Mouse (Mus musculus): ENCODE data around the gene Olfr763. TPM values are rescaled to one million over a fixed set of nuclear protein-coding genes. Genes with fewer than 3 reads are reported as not detected.

Gene Olfr763
- polyA plus RNA-seq (2014; fragmentation: Nextera tagmentation; extraction: Ambion mirVana): not detected in 2 replicates

DNA sequence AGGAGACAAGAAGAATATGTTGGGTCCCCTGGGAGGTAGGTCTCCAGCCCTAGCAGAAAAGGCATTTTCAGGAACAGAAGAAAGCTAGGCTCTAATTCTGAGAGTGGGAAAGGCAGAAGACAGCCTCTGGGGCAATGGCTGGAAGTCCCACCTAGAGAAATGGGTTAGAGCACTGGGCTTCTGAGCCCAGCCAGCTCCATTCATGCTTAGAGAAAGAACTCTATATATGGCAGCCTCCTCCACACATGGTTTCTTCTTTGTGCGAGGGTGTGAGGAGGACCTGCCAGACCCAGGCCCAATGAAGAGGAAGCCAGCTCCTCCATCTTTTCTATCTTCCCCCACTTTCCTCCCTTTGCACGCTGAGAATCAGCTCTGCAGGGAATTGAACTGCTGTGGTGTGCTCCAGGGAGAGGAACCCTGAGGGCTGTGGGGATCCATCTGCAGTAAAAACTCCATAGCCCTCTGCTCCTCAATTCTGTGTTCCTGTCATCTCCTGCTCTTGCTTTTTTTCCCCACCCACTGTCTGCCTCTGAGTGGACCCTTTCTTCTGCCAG lies at the start of gene Olfr763:
TSS of gene Olfr763 (plus strand) at position 504 of the 554 bp plus-strand sequence.
- Histone ChIP-seq H3K27ac (ENCODE audit: low read depth) (no peak within 1 kb of the TSS), H3K27me3 (ENCODE audit: insufficient read depth, low read length) (no peaks in the 10 kb centered on the region), H3K36me3 (ENCODE audit: insufficient read depth) (no peaks in the 10 kb centered on the region), H3K4me3 (ENCODE audit: low read depth, low read length) (no peak within 1 kb of the TSS), H3K4me2 (no peak within 1 kb of the TSS), H3K9me3 (ENCODE audit: low read depth, low read length) (no peaks in the 10 kb centered on the region), H3K4me1 (ENCODE audit: insufficient read depth) (no peaks in the 10 kb centered on the region), H3K9ac (no peak within 1 kb of the TSS)
- DNase-seq: no peak
- ATAC-seq (ENCODE audit: insufficient read depth): no peak
- WGBS: 60% methylated on average over 2 of the region's 2 CpGs
- TF ChIP-seq CTCF (IDR thresholded peaks at IDR 0.05; ENCODE audit: low read depth): no peak

DNA sequence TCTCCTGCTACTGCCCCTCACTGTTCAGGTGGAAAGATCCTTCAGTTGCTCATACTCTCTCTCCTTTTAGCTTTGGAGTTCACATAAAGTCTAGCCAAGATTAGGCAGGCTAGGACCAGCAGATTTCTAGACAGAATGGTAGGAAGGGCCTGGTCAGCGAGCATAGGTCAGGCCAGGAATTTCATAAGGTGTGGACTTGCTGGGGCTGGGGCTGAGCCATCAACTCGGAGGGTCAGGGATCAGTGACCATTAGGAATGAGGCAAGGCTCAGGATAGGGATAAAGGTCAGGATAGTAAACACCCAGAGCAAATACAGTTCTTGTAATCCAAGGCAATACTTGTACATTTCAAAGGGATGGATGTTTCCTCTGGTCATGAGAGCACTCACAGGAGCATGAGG lies 45.6 kb upstream of the Olfr763 start:
- Histone ChIP-seq H3K9me3 (ENCODE audit: low read depth, low read length) (no peaks in the 10 kb centered on the region), H3K27ac (ENCODE audit: low read depth) (no peak overlapping the region), H3K36me3 (ENCODE audit: insufficient read depth) (no peaks in the 10 kb centered on the region), H3K27me3 (ENCODE audit: insufficient read depth, low read length) (no peaks in the 10 kb centered on the region), H3K4me2 (no peak overlapping the region), H3K9ac (no peak overlapping the region), H3K4me1 (ENCODE audit: insufficient read depth) (no peaks in the 10 kb centered on the region), H3K4me3 (ENCODE audit: low read depth, low read length) (no peak overlapping the region)
- DNase-seq (no peak), ATAC-seq (ENCODE audit: insufficient read depth) (no peak)
- TF ChIP-seq CTCF (IDR thresholded peaks at IDR 0.05; ENCODE audit: low read depth): no peak
- WGBS: 52% methylated on average over 2 of the region's 2 CpGs

DNA sequence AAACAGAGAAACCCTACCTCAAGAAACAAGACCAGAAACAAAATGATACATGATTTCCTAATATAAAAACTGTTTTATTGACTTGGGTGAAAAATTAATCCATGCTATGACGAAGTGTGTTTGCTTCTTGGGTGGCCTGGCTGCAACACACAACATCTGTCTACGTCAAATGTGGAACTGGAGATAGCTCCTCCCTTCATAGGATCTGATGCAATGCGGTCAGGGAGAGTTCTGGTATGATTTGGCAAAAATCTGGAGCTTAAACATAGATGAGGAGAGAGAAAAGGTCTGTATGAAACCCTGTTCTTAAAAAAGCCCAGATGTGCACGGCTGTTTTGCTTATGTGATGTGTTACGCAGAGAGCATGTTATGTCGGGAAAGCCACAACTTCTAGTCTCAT lies 44.7 kb upstream of the Olfr763 start:
- Histone ChIP-seq H3K9me3 (ENCODE audit: low read depth, low read length) (no peaks in the 10 kb centered on the region), H3K4me2 (no peak overlapping the region), H3K4me3 (ENCODE audit: low read depth, low read length) (no peak overlapping the region), H3K36me3 (ENCODE audit: insufficient read depth) (no peaks in the 10 kb centered on the region), H3K9ac (no peak overlapping the region), H3K27me3 (ENCODE audit: insufficient read depth, low read length) (no peaks in the 10 kb centered on the region), H3K4me1 (ENCODE audit: insufficient read depth) (no peaks in the 10 kb centered on the region), H3K27ac (ENCODE audit: low read depth) (peak overlapping the region; percentile 33; the same call in 1 of the 2 replicates)
- 58% methylated on average over 6 of the region's 6 CpGs for WGBS
- ATAC-seq (ENCODE audit: insufficient read depth) (no peak), DNase-seq (peak; percentile 44)
- no peak for TF ChIP-seq CTCF (IDR thresholded peaks at IDR 0.05; ENCODE audit: low read depth)

DNA sequence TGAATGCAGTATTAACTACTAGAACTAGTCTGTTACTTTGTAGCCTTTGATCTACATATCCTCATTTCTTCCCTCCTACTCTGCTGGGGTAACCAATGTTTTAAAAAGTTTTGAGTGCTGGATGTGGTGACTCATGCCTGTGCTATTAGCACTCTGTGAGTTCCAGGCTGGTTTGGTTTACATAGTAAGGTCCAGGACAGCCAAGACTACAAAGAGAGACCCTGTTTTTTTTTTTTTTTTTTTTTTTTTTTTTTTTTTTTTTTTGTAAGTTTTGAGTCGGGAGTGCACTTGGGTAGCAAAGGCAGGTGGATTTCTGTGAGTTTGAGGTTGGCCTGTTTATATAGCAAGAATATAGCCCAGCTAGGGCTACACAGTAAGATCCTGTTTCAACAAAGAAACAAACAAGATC lies 42.2 kb upstream of the Olfr763 start:
- Histone ChIP-seq H3K27ac (ENCODE audit: low read depth) (peak overlapping the region; percentile 79; the same call in 1 of the 2 replicates), H3K4me1 (ENCODE audit: insufficient read depth) (no peaks in the 10 kb centered on the region), H3K4me2 (no peak overlapping the region), H3K9ac (no peak overlapping the region), H3K36me3 (ENCODE audit: insufficient read depth) (no peaks in the 10 kb centered on the region), H3K4me3 (ENCODE audit: low read depth, low read length) (no peak overlapping the region), H3K9me3 (ENCODE audit: low read depth, low read length) (no peaks in the 10 kb centered on the region), H3K27me3 (ENCODE audit: insufficient read depth, low read length) (no peaks in the 10 kb centered on the region)
- whole genome bisulfite sequencing: 13% methylated on average over 1 of the region's 1 CpGs
- peak; percentile 59 for DNase-seq
- TF ChIP-seq CTCF (IDR thresholded peaks at IDR 0.05; ENCODE audit: low read depth): no peak
- peak; percentile 93 for ATAC-seq (ENCODE audit: insufficient read depth)

DNA sequence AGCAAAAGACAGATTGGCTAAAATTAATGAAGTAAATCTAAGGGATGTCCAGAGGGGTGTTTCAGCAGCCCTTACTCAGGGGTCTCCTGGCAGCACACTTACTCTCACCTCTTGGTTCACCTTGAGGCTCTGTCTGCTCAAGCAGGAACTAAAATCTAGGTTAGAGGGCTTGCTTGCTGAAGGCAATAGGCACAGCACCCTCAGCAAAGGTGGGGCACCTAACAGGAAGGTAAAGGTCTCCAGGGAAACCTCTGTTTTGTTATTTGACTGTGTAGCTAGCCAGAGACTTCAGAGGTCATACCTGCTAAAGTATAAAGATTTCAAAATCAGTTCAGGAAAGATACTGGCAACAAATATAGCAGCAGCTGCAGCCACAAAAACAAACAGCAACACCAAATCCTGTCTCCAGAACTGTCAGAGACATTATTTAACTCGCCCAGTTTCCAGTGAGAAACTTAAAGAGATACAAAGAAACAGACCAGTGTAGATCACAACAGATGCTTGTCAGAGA lies 39.8 kb upstream of the Olfr763 start:
- H3K4me1 ChIP-seq (ENCODE audit: insufficient read depth): no peaks in the 10 kb centered on the region
- ATAC-seq (ENCODE audit: insufficient read depth): no peak
- no peak overlapping the region for H3K4me3 ChIP-seq (ENCODE audit: low read depth, low read length)
- H3K36me3 ChIP-seq (ENCODE audit: insufficient read depth): no peaks in the 10 kb centered on the region
- H3K9ac ChIP-seq: no peak overlapping the region
- H3K27me3 ChIP-seq (ENCODE audit: insufficient read depth, low read length): no peaks in the 10 kb centered on the region
- DNase-seq: no peak
- no peak overlapping the region for H3K27ac ChIP-seq (ENCODE audit: low read depth)
- no peak overlapping the region for H3K4me2 ChIP-seq
- 47% methylated on average over 1 of the region's 1 CpGs for WGBS
- TF ChIP-seq CTCF (IDR thresholded peaks at IDR 0.05; ENCODE audit: low read depth): no peak
- H3K9me3 ChIP-seq (ENCODE audit: low read depth, low read length): no peaks in the 10 kb centered on the region

DNA sequence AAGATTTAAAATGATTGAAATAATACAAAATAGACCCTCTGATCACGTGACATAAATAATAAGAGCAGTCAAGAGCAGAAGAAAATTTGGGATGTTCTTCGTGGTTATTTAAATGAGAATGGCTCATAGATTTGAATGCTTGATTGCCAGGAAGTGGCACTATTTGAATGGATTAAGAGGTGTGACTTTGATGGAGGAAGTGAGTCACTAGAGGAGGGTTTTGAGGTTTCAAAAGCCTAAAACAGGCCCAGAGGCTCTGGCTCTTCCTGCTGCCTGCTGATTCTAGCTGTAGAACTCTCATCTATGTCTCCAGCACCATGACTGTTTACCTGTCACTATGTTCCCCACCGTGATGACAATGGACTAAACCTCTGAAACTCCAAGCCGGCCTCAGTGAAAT lies 37.8 kb upstream of the Olfr763 start:
- no peak overlapping the region for H3K4me3 ChIP-seq (ENCODE audit: low read depth, low read length)
- no peak for ATAC-seq (ENCODE audit: insufficient read depth)
- H3K9ac ChIP-seq: no peak overlapping the region
- H3K27ac ChIP-seq (ENCODE audit: low read depth): no peak overlapping the region
- TF ChIP-seq CTCF (IDR thresholded peaks at IDR 0.05; ENCODE audit: low read depth): no peak
- DNase-seq: no peak
- no peaks in the 10 kb centered on the region for H3K4me1 ChIP-seq (ENCODE audit: insufficient read depth)
- 64% methylated on average over 4 of the region's 4 CpGs for WGBS
- no peaks in the 10 kb centered on the region for H3K9me3 ChIP-seq (ENCODE audit: low read depth, low read length)
- no peaks in the 10 kb centered on the region for H3K27me3 ChIP-seq (ENCODE audit: insufficient read depth, low read length)
- H3K36me3 ChIP-seq (ENCODE audit: insufficient read depth): no peaks in the 10 kb centered on the region
- no peak overlapping the region for H3K4me2 ChIP-seq

DNA sequence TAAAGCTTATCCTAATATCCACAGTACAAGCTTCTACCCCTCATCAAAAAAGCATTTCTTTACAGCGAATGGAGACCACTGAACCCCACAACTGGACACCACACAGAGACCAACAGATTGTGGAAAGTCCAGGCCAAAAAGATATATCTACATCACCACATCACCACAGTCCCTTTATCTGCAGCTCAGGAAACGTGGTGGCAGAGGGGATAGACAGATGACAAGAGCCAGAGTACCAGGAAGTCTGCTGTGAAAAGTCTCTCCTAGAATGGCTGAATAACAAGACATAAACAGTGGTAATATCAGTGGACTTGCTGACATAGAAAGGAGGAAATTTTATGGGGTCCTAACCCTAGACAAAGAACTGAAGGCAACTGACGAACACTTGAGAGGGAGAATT lies 34.2 kb upstream of the Olfr763 start:
- 52% methylated on average over 3 of the region's 3 CpGs for WGBS
- H3K9me3 ChIP-seq (ENCODE audit: low read depth, low read length): no peaks in the 10 kb centered on the region
- DNase-seq (no peak), ATAC-seq (ENCODE audit: insufficient read depth) (no peak)
- no peaks in the 10 kb centered on the region for H3K27me3 ChIP-seq (ENCODE audit: insufficient read depth, low read length)
- H3K27ac ChIP-seq (ENCODE audit: low read depth): no peak overlapping the region
- no peak overlapping the region for H3K9ac ChIP-seq
- no peak overlapping the region for H3K4me3 ChIP-seq (ENCODE audit: low read depth, low read length)
- no peaks in the 10 kb centered on the region for H3K36me3 ChIP-seq (ENCODE audit: insufficient read depth)
- H3K4me1 ChIP-seq (ENCODE audit: insufficient read depth): no peaks in the 10 kb centered on the region
- no peak overlapping the region for H3K4me2 ChIP-seq
- no peak for TF ChIP-seq CTCF (IDR thresholded peaks at IDR 0.05; ENCODE audit: low read depth)
